Mouse (Mus musculus): ENCODE measurements around the gene Arhgef12. TPM values are rescaled to one million over a fixed set of nuclear protein-coding genes. Genes with fewer than 3 reads are reported as not detected.
A peak's percentile ranks its signal among the peaks of the same experiment; 100 is the strongest.

The Arhgef12 gene
- polyA plus RNA-seq, 1 experiment from 2014 or later = 8.2 TPM

DNA sequence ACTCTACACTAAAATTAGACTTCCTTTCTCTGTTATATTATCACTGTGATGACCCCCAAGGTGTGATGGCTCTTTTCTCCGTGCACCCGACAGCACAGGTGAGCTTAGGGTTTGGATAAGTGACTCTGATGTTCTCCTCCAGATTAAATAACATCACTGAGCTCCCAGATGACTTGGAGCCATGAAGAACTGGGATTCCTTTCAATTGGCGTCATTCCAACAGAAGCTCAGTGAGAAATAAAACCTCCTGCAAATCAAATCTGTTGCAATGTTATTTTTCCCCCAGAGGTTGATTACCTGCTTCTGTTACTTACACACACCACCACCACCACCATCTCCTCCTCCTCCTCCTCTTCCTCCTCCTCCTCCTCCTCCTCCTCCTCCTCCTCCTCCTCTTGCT lies 13.2 kb downstream of the Arhgef12 start:
- H3K27me3 ChIP-seq (ENCODE audit: insufficient read depth, poor library complexity, severe bottlenecking) = no peaks in the 10 kb centered on the region
- WGBS = 91% methylated on average over 3 of the region's 3 CpGs
- H3K36me3 ChIP-seq = peaks cover 3% of the 10 kb centered on the region; the same call in 1 of the 2 replicates
- no peak overlapping the region for H3K27ac ChIP-seq
- H3K4me3 ChIP-seq = no peak overlapping the region
- H3K9me3 ChIP-seq = no peaks in the 10 kb centered on the region
- H3K4me1 ChIP-seq (replicated peaks) = 0 out of 2 replicates have a peak, but pooled peaks cover 4% of the 10 kb centered on the region
- DNase-seq (ENCODE audit: low spot score) = no peak

- no peak overlapping the region for H3K4me3 ChIP-seq
- no peaks in the 10 kb centered on the region for H3K9me3 ChIP-seq
- H3K27ac ChIP-seq = no peak overlapping the region
- WGBS = 86% methylated on average over 1 of the region's 1 CpGs
- H3K4me1 ChIP-seq (replicated peaks) = peaks cover 5% of the 10 kb centered on the region
- DNase-seq (ENCODE audit: low spot score) = no peak
- H3K36me3 ChIP-seq = no peaks in the 10 kb centered on the region
- H3K27me3 ChIP-seq (ENCODE audit: insufficient read depth, poor library complexity, severe bottlenecking) = no peaks in the 10 kb centered on the region
Observed at GRCm38 (mm10) chr9:43085686-43086285, 21.3 kb downstream of the Arhgef12 start.

GRCm38 (mm10) chr9:43084496-43085362 lies 22.3 kb downstream of the Arhgef12 start:
- H3K9me3 ChIP-seq = no peaks in the 10 kb centered on the region
- H3K4me3 ChIP-seq = no peak overlapping the region
- peaks cover 5% of the 10 kb centered on the region for H3K4me1 ChIP-seq (replicated peaks)
- H3K27ac ChIP-seq = no peak overlapping the region
- no peaks in the 10 kb centered on the region for H3K27me3 ChIP-seq (ENCODE audit: insufficient read depth, poor library complexity, severe bottlenecking)
- DNase-seq (ENCODE audit: low spot score) = no peak
- 87% methylated on average over 7 of the region's 7 CpGs for WGBS
- no peaks in the 10 kb centered on the region for H3K36me3 ChIP-seq

- Histone ChIP-seq H3K4me1 (replicated peaks) (peaks cover 5% of the 10 kb centered on the region), H3K9me3 (no peaks in the 10 kb centered on the region), H3K27me3 (ENCODE audit: insufficient read depth, poor library complexity, severe bottlenecking) (no peaks in the 10 kb centered on the region), H3K27ac (no peak overlapping the region), H3K36me3 (no peaks in the 10 kb centered on the region), H3K4me3 (no peak overlapping the region)
- 31% methylated on average over 7 of the region's 7 CpGs for WGBS
- DNase-seq (ENCODE audit: low spot score) = no peak
Observed at GRCm38 (mm10) chr9:43083441-43084055, 23.5 kb downstream of the Arhgef12 start.

GRCm38 (mm10) chr9:43078711-43079110 lies 28.3 kb downstream of the Arhgef12 start:
- Histone ChIP-seq H3K27ac (no peak overlapping the region), H3K27me3 (ENCODE audit: insufficient read depth, poor library complexity, severe bottlenecking) (no peaks in the 10 kb centered on the region), H3K36me3 (no peaks in the 10 kb centered on the region), H3K4me3 (no peak overlapping the region), H3K9me3 (no peaks in the 10 kb centered on the region), H3K4me1 (replicated peaks) (peaks cover 4% of the 10 kb centered on the region)
- DNase-seq (ENCODE audit: low spot score) = no peak
- WGBS = 92% methylated on average over 3 of the region's 3 CpGs

DNA sequence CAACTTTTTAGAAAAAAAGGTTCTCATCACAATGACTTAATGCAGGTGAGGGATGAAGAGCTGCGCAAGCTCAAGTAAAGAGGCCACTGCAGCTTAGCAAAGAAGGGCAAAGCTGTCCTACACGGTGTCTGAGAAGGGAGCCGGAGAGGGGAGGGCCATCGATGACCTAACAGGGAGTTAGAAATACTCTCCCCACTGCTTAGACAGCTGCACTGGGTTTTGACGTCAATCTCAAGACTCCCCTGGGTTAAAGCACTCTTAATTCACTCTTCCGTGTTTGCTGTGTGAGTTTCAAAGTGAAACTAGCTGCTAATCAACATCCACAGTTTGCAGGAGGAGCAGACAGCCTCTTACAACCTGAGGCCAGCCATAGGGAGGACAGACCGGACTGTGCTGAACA lies 30.9 kb downstream of the Arhgef12 start:
- Histone ChIP-seq H3K27ac (no peak overlapping the region), H3K4me3 (no peak overlapping the region), H3K27me3 (ENCODE audit: insufficient read depth, poor library complexity, severe bottlenecking) (no peaks in the 10 kb centered on the region), H3K36me3 (no peaks in the 10 kb centered on the region), H3K9me3 (no peaks in the 10 kb centered on the region), H3K4me1 (replicated peaks) (peaks cover 7% of the 10 kb centered on the region)
- 85% methylated on average over 7 of the region's 7 CpGs for WGBS
- DNase-seq (ENCODE audit: low spot score) = no peak

- Histone ChIP-seq H3K27me3 (ENCODE audit: insufficient read depth, poor library complexity, severe bottlenecking) (no peaks in the 10 kb centered on the region), H3K9me3 (no peaks in the 10 kb centered on the region), H3K36me3 (no peaks in the 10 kb centered on the region), H3K4me3 (no peak overlapping the region), H3K27ac (no peak overlapping the region), H3K4me1 (replicated peaks) (peaks cover 20% of the 10 kb centered on the region)
- WGBS = 98% methylated on average over 1 of the region's 1 CpGs
- no peak for DNase-seq (ENCODE audit: low spot score)
Observed at GRCm38 (mm10) chr9:43074611-43075010, 32.4 kb downstream of the Arhgef12 start.

DNA sequence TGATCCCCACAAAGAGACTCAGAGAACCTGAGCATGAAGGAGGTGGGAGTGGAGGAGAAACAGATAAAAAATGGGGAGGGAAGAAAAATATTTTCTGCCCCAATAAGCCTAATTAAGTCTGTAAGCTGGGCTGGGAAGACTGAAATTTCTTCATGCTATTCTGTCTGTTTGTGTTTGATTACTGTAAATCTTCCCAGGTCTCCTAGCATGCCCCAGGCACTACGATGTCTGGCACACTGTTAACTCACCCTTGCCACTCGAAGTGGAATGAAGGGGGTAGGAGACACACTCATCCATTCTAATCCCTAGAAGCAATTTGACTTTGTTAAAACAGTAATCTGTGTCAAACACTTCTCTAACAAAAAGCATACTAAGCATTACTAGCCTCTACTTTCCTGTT lies 35.3 kb downstream of the Arhgef12 start:
- DNase-seq (ENCODE audit: low spot score) = no peak
- 79% methylated on average over 2 of the region's 2 CpGs for WGBS
- H3K27ac ChIP-seq = no peak overlapping the region

GRCm38 (mm10) chr9:43071176-43071575 lies 35.9 kb downstream of the Arhgef12 start:
- Histone ChIP-seq H3K27ac (peak overlapping the region; percentile 59; the same call in 1 of the 2 replicates), H3K4me1 (replicated peaks) (peaks cover 22% of the 10 kb centered on the region), H3K36me3 (no peaks in the 10 kb centered on the region), H3K4me3 (peak overlapping the region; percentile 11; the same call in 1 of the 2 replicates), H3K9me3 (no peaks in the 10 kb centered on the region), H3K27me3 (ENCODE audit: insufficient read depth, poor library complexity, severe bottlenecking) (no peaks in the 10 kb centered on the region)
- 25% methylated on average over 4 of the region's 4 CpGs for WGBS
- DNase-seq (ENCODE audit: low spot score) = no peak

More for the DNA sequence above, 35.3 kb downstream of the Arhgef12 start:
- Histone ChIP-seq H3K9me3 (no peaks in the 10 kb centered on the region), H3K4me1 (replicated peaks) (peaks cover 22% of the 10 kb centered on the region), H3K36me3 (no peaks in the 10 kb centered on the region), H3K4me3 (no peak overlapping the region), H3K27me3 (ENCODE audit: insufficient read depth, poor library complexity, severe bottlenecking) (no peaks in the 10 kb centered on the region)

GRCm38 (mm10) chr9:43070566-43070965 lies 36.5 kb downstream of the Arhgef12 start:
- Histone ChIP-seq H3K4me3 (peak overlapping the region; percentile 11; the same call in 1 of the 2 replicates), H3K4me1 (replicated peaks) (peaks cover 22% of the 10 kb centered on the region), H3K27ac (peak overlapping the region; percentile 59; the same call in 1 of the 2 replicates), H3K9me3 (no peaks in the 10 kb centered on the region), H3K27me3 (ENCODE audit: insufficient read depth, poor library complexity, severe bottlenecking) (no peaks in the 10 kb centered on the region), H3K36me3 (no peaks in the 10 kb centered on the region)
- 54% methylated on average over 4 of the region's 4 CpGs for WGBS
- DNase-seq (ENCODE audit: low spot score) = no peak

DNA sequence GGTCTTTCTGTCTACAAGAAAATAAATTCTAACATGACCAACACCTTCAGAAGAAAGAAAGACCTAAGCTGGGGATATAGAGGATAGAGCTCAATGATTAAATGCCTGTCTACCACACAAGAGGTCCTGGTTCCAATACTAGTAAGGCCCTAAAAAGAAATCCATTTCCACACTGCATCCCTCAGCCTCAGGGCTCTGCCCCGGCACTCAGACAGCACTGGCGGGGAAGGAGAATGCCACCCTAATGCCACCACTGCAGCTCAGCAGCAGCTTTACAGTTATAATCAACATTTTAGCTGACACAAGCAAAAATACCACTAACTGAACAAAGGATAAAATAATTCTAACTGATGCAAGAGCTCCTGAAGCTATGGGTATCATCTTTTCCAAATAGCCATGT lies 36.9 kb downstream of the Arhgef12 start:
- Histone ChIP-seq H3K4me3 (peak overlapping the region; percentile 11; the same call in 1 of the 2 replicates), H3K36me3 (no peaks in the 10 kb centered on the region), H3K27ac (peak overlapping the region; percentile 56; the same call in 1 of the 2 replicates), H3K9me3 (no peaks in the 10 kb centered on the region), H3K4me1 (replicated peaks) (peaks cover 22% of the 10 kb centered on the region), H3K27me3 (ENCODE audit: insufficient read depth, poor library complexity, severe bottlenecking) (no peaks in the 10 kb centered on the region)
- 84% methylated on average over 2 of the region's 2 CpGs for WGBS
- no peak for DNase-seq (ENCODE audit: low spot score)

DNA sequence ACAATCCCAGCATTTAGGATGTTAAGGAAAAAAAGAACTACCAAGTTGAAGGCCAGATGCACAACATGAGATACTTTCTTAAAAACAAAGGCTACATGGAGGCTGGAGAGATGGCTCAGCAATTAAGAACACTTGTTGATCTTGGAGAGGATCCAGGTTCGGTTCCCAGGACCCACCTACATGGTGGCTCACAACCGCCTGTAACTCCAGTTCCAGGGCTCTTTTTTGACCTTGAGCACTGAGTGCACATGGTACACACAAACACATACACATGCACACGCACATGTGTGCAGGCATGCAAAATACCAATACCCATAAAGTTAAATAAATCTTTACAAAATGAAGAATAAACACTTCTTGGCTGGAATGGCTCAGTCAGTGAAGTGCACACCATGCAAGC lies 39.1 kb downstream of the Arhgef12 start:
- 95% methylated on average over 3 of the region's 3 CpGs for WGBS
- no peak for DNase-seq (ENCODE audit: low spot score)
- Histone ChIP-seq H3K9me3 (no peaks in the 10 kb centered on the region), H3K36me3 (no peaks in the 10 kb centered on the region), H3K4me3 (no peak overlapping the region), H3K27me3 (ENCODE audit: insufficient read depth, poor library complexity, severe bottlenecking) (no peaks in the 10 kb centered on the region), H3K27ac (no peak overlapping the region), H3K4me1 (replicated peaks) (peaks cover 22% of the 10 kb centered on the region)

DNA sequence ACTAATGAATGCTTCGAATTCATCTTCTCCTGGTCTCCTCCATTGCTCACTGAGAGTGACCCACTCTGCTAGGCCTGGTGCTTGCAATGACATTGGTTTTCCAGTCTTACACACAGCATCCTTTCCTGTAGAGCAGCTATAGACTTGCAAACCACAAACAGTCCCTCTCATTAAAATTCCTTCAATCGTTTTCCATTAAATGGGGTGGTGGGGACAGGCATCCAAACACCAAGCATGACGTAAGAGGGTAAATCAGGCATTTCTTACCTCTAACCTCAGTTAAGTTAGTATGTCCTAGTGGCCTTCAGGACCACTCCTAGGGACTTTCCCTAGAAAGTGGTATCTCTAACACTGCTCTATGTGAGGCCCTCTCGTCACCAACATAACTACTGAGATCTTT lies 41.8 kb downstream of the Arhgef12 start:
- H3K36me3 ChIP-seq = no peaks in the 10 kb centered on the region
- H3K27me3 ChIP-seq (ENCODE audit: insufficient read depth, poor library complexity, severe bottlenecking) = no peaks in the 10 kb centered on the region
- peaks cover 6% of the 10 kb centered on the region for H3K4me1 ChIP-seq (replicated peaks)
- no peak for DNase-seq (ENCODE audit: low spot score)
- H3K4me3 ChIP-seq = no peak overlapping the region
- no peaks in the 10 kb centered on the region for H3K9me3 ChIP-seq
- WGBS = 86% methylated on average over 4 of the region's 4 CpGs
- no peak overlapping the region for H3K27ac ChIP-seq
